Mouse (Mus musculus): ENCODE measurements around the gene Neu1.

- TF ChIP-seq FLI1 (IDR thresholded peaks at IDR 0.05; ENCODE audit: low read length) (no peak), GATA1 (IDR thresholded peaks at IDR 0.05; ENCODE audit: borderline replicate concordance, low read length) (no peak)
These were observed 35.3 kb upstream of the Neu1 start for GRCm38 (mm10) chr17:34895724-34896123.
